Mouse (Mus musculus) subcutaneous adipose tissue, adult 2 months (tissue): ENCODE measurements around the gene Ttll13. TPM values are rescaled to one million over a fixed set of nuclear protein-coding genes. Genes with fewer than 3 reads are reported as not detected.

Experiments
- polyA plus RNA-seq: library from polyadenylated mRNA; depleted of rRNA; stranded (reverse); fragments of >200 nt; gene quantifications from 2 replicates; pipeline ENCODE4 v1.2.3, GENCODE M21; 2012; ENCODE audit warnings: low replicate concordance; rRNA removed

Ttll13 gene
- polyA plus RNA-seq: 0.46 and 1.3 TPM in 2 replicates

GRCm38 (mm10) chr7:80246148-80246721 is at the start of gene Ttll13:
TSS of gene Ttll13 (plus strand) at chr7:80246376.

GRCm38 (mm10) chr7:80232489-80233029 is 13.6 kb upstream of the Ttll13 start, which contains the start of the genes Cib1 and Gdpgp1:
TSS of gene Cib1 (minus strand) at chr7:80232813.
TSS of gene Gdpgp1 (plus strand) at chr7:80232865.

GRCm38 (mm10) chr7:80260625-80261371 is 14.6 kb downstream of the Ttll13 start, which contains the start of gene Ngrn:
TSS of gene Ngrn (plus strand) at chr7:80261215.

GRCm38 (mm10) chr7:80268897-80269750 is 22.9 kb downstream of the Ttll13 start, which contains the start of gene Vps33b:
TSS of gene Vps33b (plus strand) at chr7:80269649.

GRCm38 (mm10) chr7:80294062-80294763 is 48.0 kb downstream of the Ttll13 start, which contains the start of gene Prc1:
TSS of gene Prc1 (plus strand) at chr7:80294450.

Other genes starting within 250 kb of the Ttll13 start
- 21.2 and 37.4 TPM in 2 replicates for gene Zfp710, start 221.6 kb upstream of the Ttll13 start, polyA plus RNA-seq
- 206 and 233 TPM in 2 replicates for gene Idh2, start 131.0 kb upstream of the Ttll13 start, polyA plus RNA-seq
- gene Sema4b, start 59.5 kb upstream of the Ttll13 start, polyA plus RNA-seq: 15.8 and 27.0 TPM in 2 replicates
- gene Cib1, start 13.6 kb upstream of the Ttll13 start, polyA plus RNA-seq: 97.9 and 136 TPM in 2 replicates
- gene Gdpgp1, start 13.5 kb upstream of the Ttll13 start, polyA plus RNA-seq: 1.7 and 2.6 TPM in 2 replicates
- gene Ngrn, start 14.8 kb downstream of the Ttll13 start, polyA plus RNA-seq: 19.7 and 21.7 TPM in 2 replicates
- 9.4 and 13.4 TPM in 2 replicates for gene Vps33b, start 23.3 kb downstream of the Ttll13 start, polyA plus RNA-seq
- 2.5 and 22.8 TPM in 2 replicates for gene Prc1, start 48.1 kb downstream of the Ttll13 start, polyA plus RNA-seq
- 16.6 and 23.4 TPM in 2 replicates for gene Rccd1, start 78.1 kb downstream of the Ttll13 start, polyA plus RNA-seq
- gene Unc45a, start 94.6 kb downstream of the Ttll13 start, polyA plus RNA-seq: 53.3 and 103 TPM in 2 replicates
- 47.8 and 55.0 TPM in 2 replicates for gene Hddc3, start 96.7 kb downstream of the Ttll13 start, polyA plus RNA-seq
- 126 and 160 TPM in 2 replicates for gene Man2a2, start 125.0 kb downstream of the Ttll13 start, polyA plus RNA-seq
- gene Fes, start 141.6 kb downstream of the Ttll13 start, polyA plus RNA-seq: 38.4 and 46.2 TPM in 2 replicates
- gene Furin, start 159.1 kb downstream of the Ttll13 start, polyA plus RNA-seq: 79.3 and 93.7 TPM in 2 replicates